Mouse (Mus musculus) heart, adult 2 months (tissue): ENCODE results near the gene Adam19.

Experiments used
- CTCF ChIP-seq: fragments of 200-600 bp; IDR thresholded peaks from 2 replicates; pipeline ENCODE4 v1.8.1; 2022; ENCODE audit warnings: antibody characterized with exemption, mild to moderate bottlenecking, moderate library complexity
- EP300 ChIP-seq: fragments of 200-500 bp; IDR thresholded peaks from 2 replicates; pipeline ENCODE4 v1.6.1; 2011; ENCODE audit warnings: low read depth, low read length, control low read depth; ENCODE audit not compliant: insufficient read depth
- POLR2A ChIP-seq: fragments of 200-500 bp; IDR thresholded peaks from 2 replicates; pipeline ENCODE4 v1.6.1; 2011; ENCODE audit warnings: mild to moderate bottlenecking, low read depth, low read length, control low read depth; ENCODE audit not compliant: insufficient read depth

- TF ChIP-seq CTCF (no peak), EP300 (no peak), POLR2A (no peak)
Observed at GRCm38 (mm10) chr11:46020246-46020645, 35.5 kb upstream of the Adam19 start.
